Mouse (Mus musculus) lung, postnatal 4 days (tissue): ENCODE results near the gene Pacs2.

Source experiments
- DNase-seq, 2 experiments: peaks; one replicate each; pipeline ENCODE4 v3.0.0; 2021

Gene Pacs2

DNA sequence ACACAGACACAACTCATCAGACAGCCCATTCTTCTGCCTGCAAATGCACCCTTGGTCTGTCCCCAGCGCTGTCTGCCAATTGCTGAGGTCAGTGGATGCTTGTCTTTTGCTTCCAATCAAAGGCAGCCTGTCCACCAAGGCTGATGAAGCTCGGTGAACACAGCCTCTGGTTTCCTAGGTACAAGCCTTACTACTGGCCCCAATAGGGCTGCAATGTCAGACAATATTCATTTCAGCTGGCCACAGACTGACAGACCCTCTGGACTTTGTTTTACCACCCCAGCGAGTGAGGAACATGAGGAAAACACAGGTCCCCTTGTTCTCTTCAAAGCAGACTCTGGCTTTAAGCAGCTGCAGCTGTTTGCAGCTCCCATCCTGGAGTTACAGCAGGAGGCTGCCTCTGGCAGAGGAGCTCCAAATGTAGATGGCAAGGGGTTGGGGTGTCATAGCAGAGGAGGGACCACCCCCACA lies 1.3 kb upstream of the Pacs2 start:
- DNase-seq, result peak in 1 of 2 experiments; percentile 67

DNA sequence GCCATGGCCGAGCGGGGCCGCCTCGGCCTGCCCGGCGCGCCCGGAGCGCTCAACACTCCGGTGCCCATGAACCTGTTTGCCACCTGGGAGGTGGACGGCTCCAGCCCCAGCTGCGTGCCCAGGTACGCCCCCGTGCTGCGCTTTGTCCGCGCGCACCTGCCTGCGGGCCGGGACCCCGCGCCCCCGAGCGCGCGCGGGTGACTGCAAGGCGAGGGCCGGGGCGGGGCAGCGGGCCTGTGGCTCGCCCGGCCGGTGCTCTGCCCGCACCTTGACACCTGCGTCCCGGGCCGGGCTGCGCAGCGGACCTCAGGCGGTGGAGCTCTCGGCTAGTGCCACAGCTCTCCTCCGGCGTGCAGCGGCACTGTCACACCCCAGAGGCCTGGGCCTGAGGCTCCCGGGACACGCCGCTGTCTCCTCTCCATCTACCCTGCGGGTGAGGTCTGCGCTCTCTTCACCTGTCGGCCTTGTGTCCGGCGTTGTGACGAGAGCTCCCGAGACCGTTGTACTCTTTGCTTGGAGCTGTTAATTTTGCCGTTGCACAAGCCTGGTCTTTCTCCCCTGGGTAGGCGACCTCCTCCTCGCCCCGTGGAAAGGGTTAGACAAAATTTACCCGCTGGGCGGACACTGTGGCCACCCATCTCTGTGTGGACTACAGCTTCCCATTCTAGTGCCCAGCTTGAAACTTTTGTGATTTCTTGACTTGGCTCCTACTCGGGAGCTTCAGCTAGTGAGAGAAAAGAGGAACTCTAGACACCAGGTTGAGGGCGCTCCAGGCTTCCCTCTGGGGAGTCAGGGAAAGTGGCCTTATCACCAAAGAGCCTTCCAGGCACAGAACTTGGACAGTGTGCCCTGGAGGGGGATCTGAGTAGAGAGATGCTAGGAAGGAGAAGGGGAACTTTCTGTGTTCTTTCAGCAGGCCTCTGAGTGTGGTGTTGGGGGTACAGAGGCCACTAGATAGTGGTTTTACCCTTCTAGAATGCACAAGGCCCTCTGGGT lies 551 bp downstream of the Pacs2 start:
- peak; percentile 60 to 78 for DNase-seq

DNA sequence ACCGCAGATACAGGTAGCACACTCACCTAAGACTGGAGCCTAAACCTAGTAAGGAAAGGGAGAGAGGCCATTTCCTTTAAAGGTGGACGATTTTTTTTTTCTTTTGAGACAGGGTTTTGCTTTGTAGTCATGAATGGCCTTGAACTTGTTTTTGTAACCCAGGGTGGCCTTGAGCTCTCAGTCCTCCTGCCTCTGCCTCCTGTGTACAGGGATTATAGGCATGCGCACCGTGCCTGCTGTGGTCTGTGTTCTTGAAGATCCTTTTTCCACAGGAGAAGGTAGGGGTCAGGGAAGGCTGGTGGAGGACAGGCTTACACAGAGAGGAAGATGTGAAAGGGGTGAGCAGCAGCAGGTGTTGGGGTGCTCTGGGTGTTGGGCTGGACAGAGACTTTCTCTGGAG lies 1.6 kb downstream of the Pacs2 start:
- no peak for DNase-seq

- DNase-seq, result no peak
These were observed 2.7 kb downstream of the Pacs2 start for GRCm38 (mm10) chr12:113016976-113017375.

- DNase-seq, result no peak
These were observed 3.2 kb downstream of the Pacs2 start for GRCm38 (mm10) chr12:113017429-113017984.

DNA sequence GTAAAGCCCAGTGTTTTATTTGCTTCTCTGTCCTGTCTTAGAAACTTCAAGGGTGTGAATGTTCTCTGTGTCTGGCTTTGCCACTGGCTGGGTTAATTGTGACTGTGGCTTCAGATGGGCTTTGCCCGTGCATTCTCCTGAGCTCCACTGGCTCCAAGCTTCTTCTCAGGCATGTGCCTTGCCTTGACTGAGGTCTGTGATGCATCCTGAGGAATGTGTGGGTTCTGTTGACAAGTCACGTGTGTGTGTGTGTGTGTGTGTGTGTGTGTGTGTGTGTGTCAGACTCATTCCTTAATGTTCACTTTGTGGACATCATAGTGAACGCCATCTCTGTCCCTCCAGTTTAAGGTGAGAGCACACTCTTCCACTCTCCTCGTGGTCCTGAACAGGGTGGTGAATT lies 4.5 kb downstream of the Pacs2 start:
- no peak for DNase-seq

DNA sequence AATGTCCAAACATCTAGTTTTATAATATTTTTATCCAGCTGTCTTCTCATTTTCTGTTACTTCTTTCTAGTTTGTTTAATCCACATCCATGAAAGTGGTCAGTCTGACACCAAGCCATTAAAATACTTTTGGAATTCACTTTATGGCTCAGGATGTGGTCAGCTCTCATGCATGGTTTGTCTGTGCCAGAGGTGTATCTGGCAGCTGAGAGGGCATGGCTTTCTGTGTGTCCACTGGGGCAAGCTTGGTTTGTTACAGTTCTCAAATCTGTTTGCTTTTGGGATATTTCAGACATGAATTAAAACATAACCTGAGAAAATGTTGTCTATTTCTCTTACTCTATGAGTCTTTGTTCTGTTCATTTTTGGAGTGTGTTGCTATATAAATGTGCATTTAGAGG lies 7.2 kb downstream of the Pacs2 start:
- DNase-seq, result no peak

- DNase-seq, result no peak
These were observed 8.8 kb downstream of the Pacs2 start for GRCm38 (mm10) chr12:113023082-113023481.

DNA sequence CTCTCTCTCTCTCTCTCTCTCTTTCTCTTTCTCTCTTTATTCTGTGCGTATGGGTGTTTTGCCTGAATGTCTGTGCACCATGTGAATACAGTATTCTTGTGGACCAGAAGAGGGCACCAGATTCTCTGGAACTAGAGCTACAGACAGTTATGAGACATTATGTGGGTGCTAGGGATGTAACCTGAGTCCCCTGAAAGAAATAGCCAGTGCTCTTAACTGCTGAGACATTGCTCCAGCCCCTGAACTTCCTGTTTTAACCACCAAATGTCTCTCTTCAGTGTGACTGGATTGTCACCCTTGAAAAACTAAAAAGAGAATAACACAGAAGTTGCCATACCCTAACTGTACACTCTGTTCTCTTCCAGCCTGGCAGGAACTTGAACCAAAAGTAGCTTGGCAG lies 12.2 kb downstream of the Pacs2 start:
- DNase-seq, result no peak

GRCm38 (mm10) chr12:113027495-113027894 lies 13.2 kb downstream of the Pacs2 start:
- no peak for DNase-seq

- peak in 1 of 2 experiments; percentile 47 for DNase-seq
These were observed 13.8 kb downstream of the Pacs2 start for GRCm38 (mm10) chr12:113028067-113028466.

DNA sequence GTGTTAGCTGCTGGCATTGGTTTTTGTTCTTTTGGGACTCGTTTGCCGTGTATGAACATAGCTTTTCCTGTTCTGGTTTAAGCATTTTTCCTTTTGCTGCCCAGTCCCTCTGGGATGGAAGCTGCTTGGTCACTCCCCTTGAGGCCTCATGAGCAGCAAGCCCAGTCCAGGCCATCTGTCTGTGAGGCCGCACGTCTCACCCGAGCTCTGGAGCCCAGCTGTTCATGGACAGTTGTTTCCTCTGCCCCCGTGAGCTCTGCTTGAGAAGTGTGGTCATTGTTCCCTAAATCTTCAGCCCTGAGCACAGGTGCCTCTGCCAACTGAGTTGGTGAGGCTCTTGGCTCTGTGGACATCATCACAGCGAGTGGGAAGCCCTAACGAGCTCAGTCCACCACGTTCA lies 14.6 kb downstream of the Pacs2 start:
- no peak for DNase-seq

DNA sequence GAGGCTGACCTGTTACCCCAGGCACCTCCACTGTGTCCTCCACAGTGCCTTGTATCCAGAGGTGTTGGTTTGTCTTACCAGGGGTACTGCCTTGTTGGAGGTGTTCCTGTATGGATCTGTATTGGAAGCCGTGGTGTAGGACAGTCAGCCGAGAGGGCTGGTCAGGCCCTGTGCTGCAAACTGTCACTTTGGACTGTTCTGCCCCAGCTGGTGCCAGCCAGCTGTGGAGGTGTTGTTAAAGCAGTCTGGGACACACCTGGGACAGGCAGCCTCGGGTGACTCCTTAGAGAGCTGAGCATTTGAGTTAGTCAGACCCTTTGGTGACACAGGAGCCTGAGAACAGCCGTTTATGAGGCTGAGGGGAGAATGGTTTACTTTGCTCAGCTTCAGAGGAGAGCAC lies 15.7 kb downstream of the Pacs2 start:
- no peak for DNase-seq

- no peak for DNase-seq
These were observed 16.7 kb downstream of the Pacs2 start for GRCm38 (mm10) chr12:113030993-113031392.

DNA sequence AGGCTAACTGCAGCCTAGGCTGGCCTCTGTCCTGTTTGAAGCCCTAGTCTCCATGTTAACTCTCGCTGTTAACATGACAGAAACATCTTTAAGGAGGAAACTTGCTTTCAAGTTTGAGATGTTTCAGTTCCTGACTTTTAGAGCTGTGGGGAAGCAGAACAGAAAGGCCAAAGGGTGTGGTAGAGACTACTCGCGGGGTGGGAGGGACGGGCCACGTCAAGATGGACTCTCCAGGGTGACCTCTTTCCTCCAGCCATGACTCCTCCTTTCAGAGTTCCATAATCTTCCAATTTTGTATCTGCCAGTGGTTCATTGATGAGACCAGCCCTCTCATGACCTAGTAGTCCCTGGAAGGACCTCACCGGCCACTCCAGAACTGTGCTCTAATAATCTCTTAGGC lies 17.1 kb downstream of the Pacs2 start:
- DNase-seq, result no peak

GRCm38 (mm10) chr12:113032296-113033250 lies 18.3 kb downstream of the Pacs2 start:
- no peak for DNase-seq

GRCm38 (mm10) chr12:113035093-113035492 lies 20.8 kb downstream of the Pacs2 start:
- DNase-seq, result no peak

GRCm38 (mm10) chr12:113036996-113037395 lies 22.7 kb downstream of the Pacs2 start:
- DNase-seq, result no peak

DNA sequence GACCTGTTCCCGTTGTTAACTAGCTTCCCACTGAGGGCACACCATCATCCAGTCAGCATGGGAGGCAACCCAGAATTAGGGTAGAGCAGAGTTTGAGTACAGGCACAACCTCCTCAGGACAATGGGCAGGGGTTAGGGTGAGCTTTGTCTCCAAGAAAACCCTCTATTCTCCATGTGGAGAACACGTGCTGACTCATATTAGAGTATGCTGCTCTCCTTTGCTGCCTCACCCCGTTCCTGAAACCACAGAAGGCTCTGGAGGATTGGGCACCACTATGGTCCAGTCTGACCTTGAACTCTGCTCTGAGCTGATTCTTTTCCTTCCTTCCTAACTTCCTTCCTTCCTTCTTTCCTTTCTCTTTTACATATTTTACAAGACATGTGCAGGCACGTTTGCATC lies 24.1 kb downstream of the Pacs2 start:
- no peak for DNase-seq

DNA sequence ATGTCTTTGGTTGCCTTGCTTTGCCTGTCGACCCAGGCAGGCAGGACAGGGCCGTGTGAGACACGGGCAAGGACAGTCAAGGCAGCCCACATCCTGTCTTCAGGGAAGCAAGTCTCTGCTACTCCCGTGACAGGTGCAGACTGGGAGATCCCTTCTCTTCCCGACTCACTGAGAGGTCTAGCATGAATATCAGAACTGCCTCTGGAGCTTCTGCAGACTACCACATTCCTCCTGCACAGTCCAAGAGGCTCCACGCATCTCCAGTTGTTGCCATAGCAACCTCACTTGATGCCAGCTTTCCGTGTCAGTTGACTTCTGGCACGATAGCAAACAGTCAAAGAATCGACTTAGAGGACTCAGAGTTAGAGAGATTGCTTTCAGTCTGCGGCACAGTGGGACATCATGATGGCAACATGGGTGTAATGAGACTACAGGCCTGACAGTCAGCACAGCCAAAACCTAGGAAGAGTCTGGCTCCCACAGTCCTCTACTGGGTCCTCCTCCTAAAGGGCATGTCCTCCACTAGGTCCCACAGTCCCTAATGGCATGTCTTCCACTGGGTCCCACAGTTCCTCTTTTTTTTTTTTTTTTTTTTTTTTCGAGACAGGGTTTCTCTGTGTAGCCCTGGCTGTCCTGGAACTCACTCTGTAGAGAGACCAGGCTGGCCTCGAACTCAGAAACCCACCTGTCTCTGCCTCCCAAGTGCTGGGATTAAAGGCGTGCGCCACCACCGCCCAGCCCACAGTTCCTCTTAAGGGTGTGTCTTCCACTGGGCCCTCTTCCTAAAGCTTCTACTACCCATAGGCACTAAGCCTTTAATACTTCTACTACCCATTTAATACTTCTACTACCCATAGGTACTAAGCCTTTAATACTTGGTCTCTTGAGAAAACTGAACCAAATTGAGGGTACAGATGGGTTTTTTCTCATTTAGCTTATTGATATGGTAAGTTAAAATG lies 27.5 kb downstream of the Pacs2 start:
- DNase-seq, result peak; percentile 36 to 56

GRCm38 (mm10) chr12:113042543-113042942 lies 28.2 kb downstream of the Pacs2 start:
- no peak for DNase-seq
